In genomic region chr14:21746251-21746650, GRCm38 (mm10) we compare ENCODE assay signal across 30 mouse cellular contexts. TPM values are rescaled to one million over a fixed set of nuclear protein-coding genes. Genes with fewer than 3 reads are reported as not detected.
"Had no signal": no experiment of that assay in that cellular context is flagged by ENCODE, and none has a peak within 500 bp of the region (broad histone marks: within the 10 kb centered on the region; RNA-seq: fewer than 3 reads in every experiment).

No protein-coding gene starts in this region.

- H3K4me2 ChIP-seq: heart, embryonic 12.5 days; hindbrain, embryonic 12.5 days; hindbrain, embryonic 14.5 days; intestine, embryonic 15.5 days; limb, embryonic 13.5 days; limb, embryonic 15.5 days; liver, embryonic 11.5 days had no signal

- H3K9me3 ChIP-seq: heart, embryonic 10.5 days; heart, embryonic 12.5 days; hindbrain, embryonic 10.5 days; hindbrain, embryonic 12.5 days; intestine, embryonic 15.5 days; limb, embryonic 13.5 days; limb, embryonic 15.5 days had no signal

- H3K9ac ChIP-seq: heart, embryonic 12.5 days; hindbrain, embryonic 12.5 days; hindbrain, embryonic 14.5 days; intestine, embryonic 15.5 days; limb, embryonic 13.5 days; limb, embryonic 15.5 days; liver, embryonic 14.5 days had no signal

- H3K4me1 ChIP-seq: heart, embryonic 12.5 days; intestine, embryonic 15.5 days had no signal

- H3K4me3 ChIP-seq: heart, embryonic 10.5 days; heart, embryonic 12.5 days; hindbrain, embryonic 10.5 days; hindbrain, embryonic 12.5 days; intestine, embryonic 15.5 days; layer of hippocampus, adult 2 months; left cerebral cortex, adult 2 months; limb, embryonic 13.5 days; limb, embryonic 15.5 days had no signal

- H3K36me3 ChIP-seq: heart, embryonic 10.5 days; heart, embryonic 12.5 days; hindbrain, embryonic 10.5 days; hindbrain, embryonic 12.5 days; intestine, embryonic 15.5 days; limb, embryonic 13.5 days; limb, embryonic 15.5 days had no signal

- H3K27me3 ChIP-seq: intestine, embryonic 15.5 days; limb, embryonic 13.5 days had no signal

- H3K27ac ChIP-seq: heart, embryonic 10.5 days; hindbrain, embryonic 10.5 days; hindbrain, embryonic 12.5 days; hindbrain, embryonic 14.5 days; intestine, embryonic 15.5 days; layer of hippocampus, adult 2 months; left cerebral cortex, adult 2 months; limb, embryonic 13.5 days; limb, embryonic 15.5 days; liver, embryonic 14.5 days had no signal

- ATAC-seq: hindbrain, embryonic 16.5 days; inflammation-experienced regulatory T-cells, adult 6 months; intestine, embryonic 15.5 days; intestine, postnatal 0 days had no signal

- DNase-seq: gastrocnemius, postnatal 10 days; heart, postnatal 10 days; heart, postnatal 4 days; kidney, adult 18-20 months; kidney, adult 8-10 months; kidney, postnatal 10 days; kidney, postnatal 25 days; kidney, postnatal 4 days; left cerebral cortex, postnatal 4 days had no signal

RNA-seq across cellular contexts. Expression of gene Dusp13, which starts 4.7 kb away (rescaled TPM):
- total RNA-seq: granulocyte monocyte progenitor cell, adult 5-6 weeks; heart, postnatal 4 days; left cerebral cortex, adult 2 months; left cerebral cortex, postnatal 4 days had no signal
- polyA plus RNA-seq: heart, embryonic 10.5 days; heart, embryonic 14.5 days; heart, embryonic 16.5 days; hindbrain, embryonic 10.5 days; hindbrain, embryonic 16.5 days; inflammation-experienced regulatory T-cells, adult 6 months; intestine, embryonic 15.5 days; kidney, embryonic 14.5 days; liver, embryonic 11.5 days had no signal

RNA-seq across cellular contexts. Expression of gene Dupd1, which starts 31.9 kb away (rescaled TPM):
- total RNA-seq: granulocyte monocyte progenitor cell, adult 5-6 weeks; heart, postnatal 25 days; left cerebral cortex, adult 2 months; left cerebral cortex, postnatal 14 days; left cerebral cortex, postnatal 4 days had no signal
- polyA plus RNA-seq: hindbrain, embryonic 14.5 days; hindbrain, embryonic 16.5 days; inflammation-experienced regulatory T-cells, adult 6 months; intestine, embryonic 15.5 days; intestine, postnatal 0 days; kidney, embryonic 14.5 days; liver, embryonic 14.5 days had no signal
